Mouse (Mus musculus) urinary bladder, adult 18-20 months (tissue): ENCODE measurements around the gene Serpina3b.
"Not testable (repeated sequence)": the region's sequence is repeated elsewhere in the genome, so short reads cannot be mapped to it uniquely, and the experiment has no call there.

Experiments used
- DNase-seq, 2 experiments: peaks; one replicate each; pipeline ENCODE4 v3.0.0; 2022; ENCODE audit warnings: low spot score in 2 of 2, mixed read lengths in 2 of 2

Gene Serpina3b

GRCm38 (mm10) chr12:104127696-104128095, at the start of gene Serpina3b:
TSS of gene Serpina3b (plus strand) at chr12:104127996.
- no peak for DNase-seq

GRCm38 (mm10) chr12:104090119-104090518, 37.7 kb upstream of the Serpina3b start:
- no peak for DNase-seq

GRCm38 (mm10) chr12:104091303-104091702, 36.5 kb upstream of the Serpina3b start:
- DNase-seq, result no peak

GRCm38 (mm10) chr12:104100768-104101167, 27.0 kb upstream of the Serpina3b start, which contains the start of gene Serpina5:
TSS of gene Serpina5 (plus strand) at chr12:104101113.
- DNase-seq, result no peak

- DNase-seq, result no peak
Measured at GRCm38 (mm10) chr12:104105847-104106246, 21.9 kb upstream of the Serpina3b start.

- DNase-seq, result no peak
Measured at GRCm38 (mm10) chr12:104106919-104107318, 20.9 kb upstream of the Serpina3b start.

- no peak for DNase-seq
Measured at GRCm38 (mm10) chr12:104108507-104108906, 19.3 kb upstream of the Serpina3b start.

GRCm38 (mm10) chr12:104112333-104112732, 15.5 kb upstream of the Serpina3b start, which contains the start of gene Serpina3a:
TSS of gene Serpina3a (plus strand) at chr12:104112724.
- not testable (repeated sequence) for DNase-seq

- no peak for DNase-seq
Measured at GRCm38 (mm10) chr12:104114921-104115579, 12.7 kb upstream of the Serpina3b start.

GRCm38 (mm10) chr12:104123097-104123496, 4.7 kb upstream of the Serpina3b start:
- no peak for DNase-seq

- peak in 1 of 2 experiments; percentile 20 for DNase-seq
Measured at GRCm38 (mm10) chr12:104123996-104124395, 3.8 kb upstream of the Serpina3b start.

- DNase-seq, result no peak
Measured at GRCm38 (mm10) chr12:104125021-104125560, 2.7 kb upstream of the Serpina3b start.

GRCm38 (mm10) chr12:104131041-104131440, 3.2 kb downstream of the Serpina3b start:
- DNase-seq, result no peak

GRCm38 (mm10) chr12:104138216-104138615, 10.4 kb downstream of the Serpina3b start:
- no peak for DNase-seq

- DNase-seq, result no peak
Measured at GRCm38 (mm10) chr12:104140543-104141103, 12.8 kb downstream of the Serpina3b start.

GRCm38 (mm10) chr12:104141506-104141905, 13.7 kb downstream of the Serpina3b start:
- DNase-seq, result no peak

GRCm38 (mm10) chr12:104142427-104142826, 14.6 kb downstream of the Serpina3b start:
- no peak for DNase-seq

GRCm38 (mm10) chr12:104143286-104143685, 15.5 kb downstream of the Serpina3b start:
- no peak for DNase-seq

GRCm38 (mm10) chr12:104145571-104145970, 17.8 kb downstream of the Serpina3b start:
- DNase-seq, result no peak

GRCm38 (mm10) chr12:104151989-104152388, 24.2 kb downstream of the Serpina3b start:
- no peak for DNase-seq

GRCm38 (mm10) chr12:104153041-104153645, 25.3 kb downstream of the Serpina3b start:
- DNase-seq, result no peak

- DNase-seq, result no peak
Measured at GRCm38 (mm10) chr12:104153656-104154055, 25.9 kb downstream of the Serpina3b start, which contains the start of gene Serpina3c. TSS of gene Serpina3c (minus strand) at chr12:104153870.
